Mouse (Mus musculus) liver, postnatal 0 days (tissue): ENCODE results near the gene Gmds. TPM values are rescaled to one million over a fixed set of nuclear protein-coding genes. Genes with fewer than 3 reads are reported as not detected.

Source experiments
- ATAC-seq: fragments of 200-750 bp; cut with Nextera tagmentation; 2 replicates; pipeline ENCODE4 v1.8.0; 2017; ENCODE audit warnings: mild to moderate bottlenecking, moderate library complexity
- DNase-seq: peaks from one replicate; pipeline ENCODE4 v3.0.0-alpha.2; 2016
- H3K27ac ChIP-seq: fragments of 300-500 bp; sonication (generic); 2 replicates; pipeline ENCODE4 v1.5.1; 2014; ENCODE audit warnings: antibody characterized with exemption, moderate library complexity, mild to moderate bottlenecking, low read depth
- H3K27me3 ChIP-seq: fragments of 300-500 bp; sonication (generic); 2 replicates; pipeline ENCODE4 v1.6.1; 2014; ENCODE audit warnings: low read length, control low read depth, mixed read lengths; ENCODE audit not compliant: insufficient read depth
- H3K36me3 ChIP-seq: fragments of 300-500 bp; sonication (generic); replicated peaks from 2 replicates; pipeline ENCODE4 v1.6.1; 2014; ENCODE audit warnings: mild to moderate bottlenecking, control low read depth, low read length, moderate library complexity, mixed read lengths; ENCODE audit not compliant: insufficient read depth
- H3K4me1 ChIP-seq: fragments of 300-500 bp; sonication (generic); 2 replicates; pipeline ENCODE4 v1.6.1; 2014; ENCODE audit warnings: antibody characterized with exemption, mild to moderate bottlenecking, control low read depth; ENCODE audit not compliant: insufficient read depth
- H3K4me2 ChIP-seq: fragments of 300-500 bp; sonication (generic); 2 replicates; pipeline ENCODE4 v1.6.1; 2014; ENCODE audit warnings: low read depth, mild to moderate bottlenecking, low read length, moderate library complexity, mixed read lengths
- H3K4me3 ChIP-seq: fragments of 300-500 bp; sonication (generic); 2 replicates; pipeline ENCODE4 v1.5.1; 2014; ENCODE audit warnings: low read depth, low read length
- H3K9ac ChIP-seq: fragments of 300-500 bp; sonication (generic); replicated peaks from 2 replicates; pipeline ENCODE4 v1.6.1; 2014; ENCODE audit warnings: mild to moderate bottlenecking, moderate library complexity
- H3K9me3 ChIP-seq: fragments of 300-500 bp; sonication (generic); 2 replicates; pipeline ENCODE4 v1.6.1; 2016; ENCODE audit warnings: mild to moderate bottlenecking, control low read depth, low read length, mixed read lengths
- CTCF ChIP-seq: sonication (generic); IDR thresholded peaks from 2 replicates; pipeline ENCODE4 v1.5.1; 2016; ENCODE audit warnings: antibody characterized with exemption, low read depth
- EP300 ChIP-seq: IDR thresholded peaks from 2 replicates; pipeline ENCODE4 v1.6.1; 2016; ENCODE audit warnings: antibody characterized with exemption, low read depth, mild to moderate bottlenecking
- WGBS: fragments of 180-500 bp; shearing (Covaris S2); extraction: QIAGEN DNeasy Blood & Tissue Kit; methylation state at CpG from one replicate; pipeline ENCODE4 v1.1.7; 2014; ENCODE audit not compliant: insufficient replicate concordance; 5-methylcytosine and 5-hydroxymethylcytosine counted together
- polyA plus RNA-seq: library from polyadenylated mRNA; unstranded; fragments of >200 nt; fragmentation: Nextera tagmentation; extraction: Ambion mirVana; gene quantifications from 2 replicates; pipeline ENCODE4 v1.2.1, GENCODE M21; 2015

Gene Gmds
- polyA plus RNA-seq, 1 experiment from 2014 or later, result 4.9 TPM

- no peak for DNase-seq
- Histone ChIP-seq H3K9me3 (no peaks in the 10 kb centered on the region), H3K9ac (no peak overlapping the region), H3K27ac (no peak overlapping the region), H3K36me3 (no peaks in the 10 kb centered on the region), H3K4me1 (no peaks in the 10 kb centered on the region), H3K4me3 (no peak overlapping the region), H3K4me2 (no peak overlapping the region), H3K27me3 (no peaks in the 10 kb centered on the region)
- 53% methylated on average over 1 of the region's 1 CpGs for WGBS
- TF ChIP-seq CTCF (no peak), EP300 (no peak)
- no peak for ATAC-seq
Measured at GRCm38 (mm10) chr13:32118386-32118785, 220.2 kb downstream of the Gmds start.

- ATAC-seq (no peak), DNase-seq (no peak)
- no peaks in the 10 kb centered on the region for H3K4me1 ChIP-seq
- H3K9ac ChIP-seq, result no peak overlapping the region
- no peaks in the 10 kb centered on the region for H3K27me3 ChIP-seq
- H3K27ac ChIP-seq, result no peak overlapping the region
- WGBS, result 83% methylated on average over 1 of the region's 1 CpGs
- no peaks in the 10 kb centered on the region for H3K36me3 ChIP-seq
- TF ChIP-seq EP300, result no peak
- TF ChIP-seq CTCF, result no peak
- no peak overlapping the region for H3K4me2 ChIP-seq
- H3K9me3 ChIP-seq, result no peaks in the 10 kb centered on the region
- H3K4me3 ChIP-seq, result no peak overlapping the region
Measured at GRCm38 (mm10) chr13:32115468-32115867, 223.1 kb downstream of the Gmds start.

- no peaks in the 10 kb centered on the region for H3K9me3 ChIP-seq
- H3K4me2 ChIP-seq, result no peak overlapping the region
- no peaks in the 10 kb centered on the region for H3K4me1 ChIP-seq
- H3K4me3 ChIP-seq, result no peak overlapping the region
- no peak overlapping the region for H3K9ac ChIP-seq
- DNase-seq (no peak), ATAC-seq (no peak)
- no peaks in the 10 kb centered on the region for H3K27me3 ChIP-seq
- no peak overlapping the region for H3K27ac ChIP-seq
- WGBS, result 80% methylated on average over 3 of the region's 3 CpGs
- no peak for TF ChIP-seq CTCF
- no peak for TF ChIP-seq EP300
- no peaks in the 10 kb centered on the region for H3K36me3 ChIP-seq
Measured at GRCm38 (mm10) chr13:32113875-32114274, 224.7 kb downstream of the Gmds start.

GRCm38 (mm10) chr13:32088303-32088977, 250.1 kb downstream of the Gmds start:
- TF ChIP-seq EP300 (no peak), CTCF (no peak)
- H3K4me2 ChIP-seq, result no peak overlapping the region
- no peaks in the 10 kb centered on the region for H3K9me3 ChIP-seq
- H3K27me3 ChIP-seq, result no peaks in the 10 kb centered on the region
- DNase-seq (no peak), ATAC-seq (no peak)
- H3K4me3 ChIP-seq, result no peak overlapping the region
- H3K9ac ChIP-seq, result no peak overlapping the region
- H3K36me3 ChIP-seq, result no peaks in the 10 kb centered on the region
- 44% methylated on average over 7 of the region's 7 CpGs for WGBS
- H3K27ac ChIP-seq, result no peak overlapping the region
- H3K4me1 ChIP-seq, result no peaks in the 10 kb centered on the region

GRCm38 (mm10) chr13:32080520-32081249, 257.9 kb downstream of the Gmds start:
- H3K4me1 ChIP-seq, result no peaks in the 10 kb centered on the region
- no peaks in the 10 kb centered on the region for H3K9me3 ChIP-seq
- no peak overlapping the region for H3K4me2 ChIP-seq
- TF ChIP-seq EP300 (no peak), CTCF (no peak)
- no peak overlapping the region for H3K27ac ChIP-seq
- no peak overlapping the region for H3K9ac ChIP-seq
- 62% methylated on average over 6 of the region's 6 CpGs for whole genome bisulfite sequencing
- no peak for DNase-seq
- H3K36me3 ChIP-seq, result no peaks in the 10 kb centered on the region
- H3K27me3 ChIP-seq, result no peaks in the 10 kb centered on the region
- no peak for ATAC-seq
- no peak overlapping the region for H3K4me3 ChIP-seq

- no peak for ATAC-seq
- no peaks in the 10 kb centered on the region for H3K9me3 ChIP-seq
- H3K4me1 ChIP-seq, result no peaks in the 10 kb centered on the region
- H3K27ac ChIP-seq, result no peak overlapping the region
- TF ChIP-seq CTCF, result no peak
- no peak for TF ChIP-seq EP300
- H3K36me3 ChIP-seq, result no peaks in the 10 kb centered on the region
- H3K9ac ChIP-seq, result no peak overlapping the region
- no peak for DNase-seq
- H3K27me3 ChIP-seq, result no peaks in the 10 kb centered on the region
- no peak overlapping the region for H3K4me3 ChIP-seq
- no peak overlapping the region for H3K4me2 ChIP-seq
- 51% methylated on average over 2 of the region's 2 CpGs for WGBS
Measured at GRCm38 (mm10) chr13:32073630-32074029, 264.9 kb downstream of the Gmds start.
